Mouse (Mus musculus) midbrain, embryonic 12.5 days (tissue): ENCODE results near the gene Ube2j2. TPM values are rescaled to one million over a fixed set of nuclear protein-coding genes. Genes with fewer than 3 reads are reported as not detected.

ENCODE experiments used
- ATAC-seq: fragments of 200-750 bp; cut with Nextera tagmentation; 2 replicates; pipeline ENCODE4 v1.8.0; 2017; ENCODE audit warnings: low read depth, moderate TSS enrichment, moderate library complexity; ENCODE audit not compliant: low FRiP score
- H3K27ac ChIP-seq: fragments of 300-500 bp; sonication (generic); replicated peaks from 2 replicates; pipeline ENCODE4 v1.5.1; 2016; ENCODE audit warnings: mild to moderate bottlenecking
- H3K27me3 ChIP-seq: fragments of 300-500 bp; sonication (generic); 2 replicates; pipeline ENCODE4 v1.6.1; 2016; ENCODE audit warnings: mild to moderate bottlenecking
- H3K36me3 ChIP-seq: fragments of 300-500 bp; sonication (generic); 2 replicates; pipeline ENCODE4 v1.6.1; 2016
- H3K4me1 ChIP-seq: fragments of 300-500 bp; sonication (generic); 2 replicates; pipeline ENCODE4 v1.6.1; 2016
- H3K4me2 ChIP-seq: fragments of 300-500 bp; sonication (generic); replicated peaks from 2 replicates; pipeline ENCODE4 v1.6.1; 2016; ENCODE audit warnings: mild to moderate bottlenecking, moderate library complexity
- H3K4me3 ChIP-seq: fragments of 300-500 bp; sonication (generic); 2 replicates; pipeline ENCODE4 v1.5.1; 2016; ENCODE audit warnings: mild to moderate bottlenecking
- H3K9ac ChIP-seq: fragments of 300-500 bp; sonication (generic); replicated peaks from 2 replicates; pipeline ENCODE4 v1.6.1; 2016; ENCODE audit warnings: mild to moderate bottlenecking, moderate library complexity
- H3K9me3 ChIP-seq: fragments of 300-500 bp; sonication (generic); 2 replicates; pipeline ENCODE4 v1.6.1; 2016; ENCODE audit warnings: mild to moderate bottlenecking
- WGBS: fragments of 180-500 bp; shearing (Covaris S2); methylation state at CpG from one replicate; pipeline ENCODE4 v1.1.7; 2016; 5-methylcytosine and 5-hydroxymethylcytosine counted together
- microRNA-seq: library from miRNA; unstranded; fragments of <30 nt; microRNA quantifications from one replicate; pipeline ENCODE4, GENCODE M21; 2017
- polyA plus RNA-seq: library from polyadenylated mRNA; unstranded; fragments of >200 nt; fragmentation: Nextera tagmentation; extraction: Ambion mirVana; gene quantifications from 2 replicates; pipeline ENCODE4 v1.2.1, GENCODE M21; 2016

Ube2j2 gene
- polyA plus RNA-seq, 1 experiment from 2014 or later = 161 TPM

GRCm38 (mm10) chr4:156004109-156004508 is 60.5 kb downstream of the Ube2j2 start:
- no peak overlapping the region for H3K4me2 ChIP-seq
- H3K27me3 ChIP-seq = no peaks in the 10 kb centered on the region
- H3K4me1 ChIP-seq = no peaks in the 10 kb centered on the region
- no peak for ATAC-seq
- no peak overlapping the region for H3K9ac ChIP-seq
- H3K9me3 ChIP-seq = no peaks in the 10 kb centered on the region
- H3K36me3 ChIP-seq = peaks cover 94% of the 10 kb centered on the region
- H3K27ac ChIP-seq = no peak overlapping the region
- WGBS = 91% methylated on average over 3 of the region's 3 CpGs
- no peak overlapping the region for H3K4me3 ChIP-seq

DNA sequence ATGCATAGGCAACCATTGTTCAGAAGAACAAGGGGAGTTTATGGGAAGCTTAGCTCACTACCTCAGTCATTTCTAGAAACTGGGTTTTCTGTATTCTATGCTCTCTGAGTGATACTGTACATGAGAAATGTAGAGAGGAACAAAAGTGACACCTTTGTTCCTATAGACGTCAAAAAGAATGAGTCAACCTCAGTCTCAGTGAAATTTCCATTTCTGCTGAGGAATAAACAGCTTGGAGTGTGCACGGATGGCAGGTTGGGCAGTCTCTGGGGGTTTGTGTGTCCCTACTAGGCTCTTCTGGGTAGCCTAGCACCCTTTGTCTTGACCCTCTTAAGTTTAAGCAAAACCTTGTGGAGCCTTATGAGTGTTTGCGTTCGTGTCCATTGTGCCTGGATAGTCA is 64.7 kb downstream of the Ube2j2 start:
- no peak for ATAC-seq
- Histone ChIP-seq H3K4me3 (no peak overlapping the region), H3K4me2 (no peak overlapping the region), H3K27me3 (no peaks in the 10 kb centered on the region), H3K9ac (no peak overlapping the region), H3K27ac (no peak overlapping the region), H3K36me3 (peaks cover 93% of the 10 kb centered on the region), H3K4me1 (no peaks in the 10 kb centered on the region), H3K9me3 (no peaks in the 10 kb centered on the region)
- 97% methylated on average over 4 of the region's 4 CpGs for WGBS

Small RNAs within 50 kb of the gene (microRNA-seq; reads per million reads assigned to microRNA genes)
- not detected for gene Gm22991

Other genes starting within 250 kb of the Ube2j2 start
- gene Fndc10, start 249.5 kb upstream of the Ube2j2 start, polyA plus RNA-seq = 5.7 and 7.0 TPM in 2 replicates
- gene Ssu72, start 239.0 kb upstream of the Ube2j2 start, polyA plus RNA-seq = 140 TPM in 2 replicates
- 4.2 and 4.7 TPM in 2 replicates for gene Tmem240, start 209.0 kb upstream of the Ube2j2 start, polyA plus RNA-seq
- 87.1 and 97.3 TPM in 2 replicates for gene Atad3a, start 182.7 kb upstream of the Ube2j2 start, polyA plus RNA-seq
- gene Vwa1, start 169.1 kb upstream of the Ube2j2 start, polyA plus RNA-seq = 13.9 and 14.6 TPM in 2 replicates
- 0.38 and 0.63 TPM in 2 replicates for gene Tmem88b, start 158.0 kb upstream of the Ube2j2 start, polyA plus RNA-seq
- not detected in 2 replicates for gene Ankrd65, start 153.4 kb upstream of the Ube2j2 start, polyA plus RNA-seq
- gene Mrpl20, start 141.0 kb upstream of the Ube2j2 start, polyA plus RNA-seq = 207 and 220 TPM in 2 replicates
- 206 and 218 TPM in 2 replicates for gene Ccnl2, start 131.3 kb upstream of the Ube2j2 start, polyA plus RNA-seq
- 130 and 136 TPM in 2 replicates for gene Aurkaip1, start 112.6 kb upstream of the Ube2j2 start, polyA plus RNA-seq
- 31.9 and 36.0 TPM in 2 replicates for gene Mxra8, start 104.2 kb upstream of the Ube2j2 start, polyA plus RNA-seq
- 8.4 and 9.8 TPM in 2 replicates for gene Dvl1, start 96.4 kb upstream of the Ube2j2 start, polyA plus RNA-seq
- gene Tas1r3, start 80.5 kb upstream of the Ube2j2 start, polyA plus RNA-seq = 0.51 and 0.57 TPM in 2 replicates
- gene Cptp, start 74.4 kb upstream of the Ube2j2 start, polyA plus RNA-seq = 21.7 and 23.5 TPM in 2 replicates
- gene Ints11, start 74.3 kb upstream of the Ube2j2 start, polyA plus RNA-seq = 88.3 and 95.4 TPM in 2 replicates
- 47.7 and 51.9 TPM in 2 replicates for gene Pusl1, start 52.0 kb upstream of the Ube2j2 start, polyA plus RNA-seq
- 54.6 and 61.2 TPM in 2 replicates for gene Acap3, start 52.0 kb upstream of the Ube2j2 start, polyA plus RNA-seq
- gene C1qtnf12, start 18.5 kb downstream of the Ube2j2 start, polyA plus RNA-seq = 16.0 and 18.1 TPM in 2 replicates
- gene B3galt6, start 48.8 kb downstream of the Ube2j2 start, polyA plus RNA-seq = 19.1 and 23.0 TPM in 2 replicates
- 120 and 130 TPM in 2 replicates for gene Sdf4, start 49.0 kb downstream of the Ube2j2 start, polyA plus RNA-seq
- 0.52 and 0.77 TPM in 2 replicates for gene Tnfrsf4, start 70.0 kb downstream of the Ube2j2 start, polyA plus RNA-seq
- gene Tnfrsf18, start 82.3 kb downstream of the Ube2j2 start, polyA plus RNA-seq = 2.2 and 2.4 TPM in 2 replicates
- not detected in 2 replicates for gene Ttll10, start 115.6 kb downstream of the Ube2j2 start, polyA plus RNA-seq
- gene 9430015G10Rik, start 166.2 kb downstream of the Ube2j2 start, polyA plus RNA-seq = 59.8 and 60.0 TPM in 2 replicates
- 1.1 and 1.2 TPM in 2 replicates for gene Rnf223, start 186.7 kb downstream of the Ube2j2 start, polyA plus RNA-seq